Mouse (Mus musculus) G1E (cell line): Measurements from ENCODE around the gene Cdsn. TPM values are rescaled to one million over a fixed set of nuclear protein-coding genes. Genes with fewer than 3 reads are reported as not detected.

ENCODE experiments used
- ATAC-seq: 2 replicates; pipeline ENCODE4 v1.8.0; 2016; ENCODE audit warnings: mild to moderate bottlenecking; ENCODE audit not compliant: insufficient number of reproducible peaks, poor library complexity, low FRiP score, severe bottlenecking; ENCODE audit errors: extremely low read depth
- DNase-seq: peaks from one replicate; pipeline ENCODE4 v3.0.0; 2012; ENCODE audit warnings: low spot score
- H3K27me3 ChIP-seq: 2 replicates; pipeline ENCODE4 v1.6.1; 2012; ENCODE audit warnings: mild to moderate bottlenecking, low read length, inconsistent platforms; ENCODE audit not compliant: insufficient read depth
- H3K36me3 ChIP-seq: replicated peaks from 2 replicates; pipeline ENCODE3; 2012; ENCODE audit warnings: mild to moderate bottlenecking, inconsistent platforms
- H3K4me1 ChIP-seq: 2 replicates; pipeline ENCODE4 v1.6.1; 2012; ENCODE audit warnings: low read depth, low read length, inconsistent platforms, mixed read lengths; ENCODE audit not compliant: insufficient read depth
- H3K4me3 ChIP-seq: 2 replicates; pipeline ENCODE4 v1.5.1; 2012; ENCODE audit warnings: low read depth, mild to moderate bottlenecking, inconsistent platforms, low read length, moderate library complexity, mixed read lengths
- H3K9me3 ChIP-seq: replicated peaks from 2 replicates; pipeline ENCODE4 v1.6.1; 2012; ENCODE audit warnings: inconsistent platforms
- CTCF ChIP-seq: IDR thresholded peaks from 2 replicates; pipeline ENCODE4 v1.5.1; 2012; ENCODE audit warnings: low read depth, low read length, inconsistent platforms, mixed read lengths
- GATA1 ChIP-seq: IDR thresholded peaks from 2 replicates; pipeline ENCODE4 v1.6.1; 2012; ENCODE audit warnings: borderline replicate concordance, low read length, inconsistent platforms, mixed read lengths
- GATA2 ChIP-seq: IDR thresholded peaks from 2 replicates; pipeline ENCODE4 v1.6.1; 2012; ENCODE audit warnings: low read depth, low read length, inconsistent platforms, borderline replicate concordance
- POLR2AphosphoS5 ChIP-seq: IDR thresholded peaks from 2 replicates; pipeline ENCODE4 v1.6.1; 2012; ENCODE audit warnings: low read depth, low read length, inconsistent platforms; ENCODE audit not compliant: insufficient replicate concordance
- TAL1 ChIP-seq: conservative IDR thresholded peaks from 2 replicates; pipeline ENCODE4 v1.6.1; 2012; ENCODE audit warnings: low read depth, low read length, inconsistent platforms, mixed read lengths
- polyA plus RNA-seq: library from polyadenylated mRNA; stranded (reverse); fragments of >175 nt; gene quantifications from 2 replicates; pipeline ENCODE4 v1.2.3, GENCODE M21; 2012
- total RNA-seq, 2 experiments: library from RNA; stranded (forward) in 1 of 2; stranded (reverse) in 1 of 2; fragments of 200-1000 nt in 1 of 2; fragments of >200 nt in 1 of 2; fragmentation: Nextera tagmentation in 1 of 2; gene quantifications; 2 replicates each; pipeline ENCODE4 v1.2.3; 2014 to 2017

Cdsn gene
- total RNA-seq (2014; fragmentation: Nextera tagmentation) (not detected in 2 replicates), total RNA-seq (2017) (not detected in 2 replicates), polyA plus RNA-seq (not detected in 2 replicates)

DNA sequence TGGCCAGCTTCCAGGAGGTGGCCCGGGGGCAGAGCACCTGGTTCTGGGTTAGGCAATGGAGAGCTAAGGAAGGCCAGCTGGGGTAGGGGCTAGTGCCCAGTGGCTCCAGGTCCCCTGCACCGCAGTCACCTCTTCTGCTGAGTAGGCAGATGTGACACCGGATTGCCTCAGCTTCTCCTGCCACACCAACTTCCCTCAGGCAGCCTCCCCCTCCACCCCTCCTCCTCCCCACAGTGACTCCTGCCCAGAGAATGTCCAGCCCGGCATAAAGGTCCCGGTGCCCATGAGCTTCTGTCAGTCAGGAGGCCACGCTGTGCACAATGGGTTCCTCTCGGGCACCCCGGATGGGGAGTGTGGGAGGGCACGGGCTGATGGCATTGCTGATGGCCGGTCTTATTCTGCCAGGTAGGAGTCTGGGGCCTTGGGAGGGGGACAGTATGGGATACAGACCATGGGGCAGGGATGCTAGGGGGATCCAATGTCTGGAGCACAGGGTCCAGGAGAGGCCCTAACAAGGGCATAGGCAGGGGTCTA, at the start of gene Cdsn:
TSS of gene Cdsn (plus strand) at position 248 of the 534 bp plus-strand sequence.
- H3K4me1 ChIP-seq, result no peaks in the 10 kb centered on the region
- no peaks in the 10 kb centered on the region for H3K36me3 ChIP-seq
- DNase-seq (no peak), ATAC-seq (no peak)
- 0 out of 2 replicates have a peak, but pooled peaks cover 3% of the 10 kb centered on the region for H3K9me3 ChIP-seq
- no peak for TF ChIP-seq GATA2
- TF ChIP-seq GATA1, result no peak
- no peak for TF ChIP-seq TAL1
- TF ChIP-seq CTCF, result no peak
- no peak for TF ChIP-seq POLR2AphosphoS5
- H3K4me3 ChIP-seq, result no peak within 1 kb of the TSS
- H3K27me3 ChIP-seq, result peaks cover 7% of the 10 kb centered on the region; the same call in 1 of the 2 replicates

DNA sequence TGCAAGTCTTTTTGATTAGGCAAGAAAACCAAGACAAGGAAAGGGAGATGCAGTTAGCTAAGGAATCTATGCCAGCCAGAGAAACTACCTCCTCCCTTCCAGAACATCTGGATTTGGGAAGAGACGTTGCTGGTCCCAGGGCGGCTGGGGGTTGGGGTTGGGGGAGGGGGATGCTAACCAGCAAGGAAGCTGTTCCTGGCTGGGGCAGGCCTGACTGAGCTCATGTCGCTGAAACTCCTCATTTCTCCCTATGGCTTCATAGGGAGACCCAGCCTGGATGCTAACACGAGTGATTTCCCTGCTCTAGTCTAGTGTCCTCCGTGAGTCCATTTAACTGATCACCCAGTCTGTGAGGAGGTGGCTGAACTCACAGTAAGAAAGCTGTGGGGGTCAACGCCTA, 49.7 kb upstream of the Cdsn start:
- no peak overlapping the region for H3K4me3 ChIP-seq
- H3K36me3 ChIP-seq, result no peaks in the 10 kb centered on the region
- ATAC-seq, result no peak
- peaks cover 43% of the 10 kb centered on the region for H3K27me3 ChIP-seq
- no peak for DNase-seq
- no peaks in the 10 kb centered on the region for H3K9me3 ChIP-seq
- TF ChIP-seq POLR2AphosphoS5 (no peak), CTCF (no peak), TAL1 (no peak), GATA1 (no peak), GATA2 (no peak)
- no peaks in the 10 kb centered on the region; the same call in 1 of the 2 replicates for H3K4me1 ChIP-seq

DNA sequence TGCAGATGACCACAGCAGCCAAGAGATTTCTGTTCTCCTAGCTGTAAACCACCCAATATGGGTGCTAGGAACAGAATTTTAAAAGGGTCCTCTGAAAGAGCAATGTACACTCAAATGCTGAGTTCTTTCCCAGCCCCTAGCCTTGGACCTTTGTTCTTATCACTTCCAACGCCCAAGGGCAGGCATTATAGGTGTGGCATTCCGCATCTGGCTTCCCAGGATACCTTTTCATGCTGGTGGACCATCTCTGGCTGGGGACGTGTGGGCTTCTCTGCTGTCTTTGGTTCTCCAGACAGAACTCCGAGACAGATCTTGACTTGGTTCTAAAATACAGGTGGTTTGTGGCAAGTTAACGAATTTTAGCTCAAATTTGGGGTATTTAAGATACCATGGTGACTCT, 49.2 kb upstream of the Cdsn start:
- no peak overlapping the region for H3K4me3 ChIP-seq
- peaks cover 46% of the 10 kb centered on the region for H3K27me3 ChIP-seq
- no peak for DNase-seq
- no peak for ATAC-seq
- no peaks in the 10 kb centered on the region for H3K36me3 ChIP-seq
- TF ChIP-seq GATA1, result no peak
- TF ChIP-seq GATA2, result no peak
- H3K9me3 ChIP-seq, result no peaks in the 10 kb centered on the region
- H3K4me1 ChIP-seq, result no peaks in the 10 kb centered on the region; the same call in 1 of the 2 replicates

DNA sequence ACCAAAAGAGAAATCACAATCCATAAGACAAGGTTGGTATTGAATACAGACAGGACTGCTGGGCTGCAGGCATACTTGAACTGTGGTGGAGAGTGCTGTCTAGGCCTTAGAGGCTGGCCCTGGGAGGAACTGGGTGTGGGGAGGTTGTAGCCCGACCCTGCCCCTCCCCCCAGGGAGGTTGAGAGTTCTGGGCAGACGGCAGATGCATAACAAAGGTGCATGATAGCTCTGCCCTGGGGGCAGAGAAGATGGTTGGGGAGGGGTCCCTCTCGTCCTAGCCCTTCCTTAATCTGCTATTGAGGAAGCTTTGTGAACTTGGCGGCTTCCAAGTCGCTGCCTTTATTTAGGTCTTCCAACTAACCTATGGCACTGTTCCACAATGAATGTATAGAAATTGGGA, 48.1 kb upstream of the Cdsn start:
- H3K4me1 ChIP-seq, result peaks cover 3% of the 10 kb centered on the region; the same call in 1 of the 2 replicates
- peaks cover 54% of the 10 kb centered on the region for H3K27me3 ChIP-seq
- ATAC-seq (no peak), DNase-seq (no peak)
- no peak overlapping the region for H3K4me3 ChIP-seq
- H3K36me3 ChIP-seq, result no peaks in the 10 kb centered on the region
- TF ChIP-seq POLR2AphosphoS5 (no peak), GATA1 (no peak), GATA2 (no peak), CTCF (no peak), TAL1 (no peak)
- H3K9me3 ChIP-seq, result no peaks in the 10 kb centered on the region

DNA sequence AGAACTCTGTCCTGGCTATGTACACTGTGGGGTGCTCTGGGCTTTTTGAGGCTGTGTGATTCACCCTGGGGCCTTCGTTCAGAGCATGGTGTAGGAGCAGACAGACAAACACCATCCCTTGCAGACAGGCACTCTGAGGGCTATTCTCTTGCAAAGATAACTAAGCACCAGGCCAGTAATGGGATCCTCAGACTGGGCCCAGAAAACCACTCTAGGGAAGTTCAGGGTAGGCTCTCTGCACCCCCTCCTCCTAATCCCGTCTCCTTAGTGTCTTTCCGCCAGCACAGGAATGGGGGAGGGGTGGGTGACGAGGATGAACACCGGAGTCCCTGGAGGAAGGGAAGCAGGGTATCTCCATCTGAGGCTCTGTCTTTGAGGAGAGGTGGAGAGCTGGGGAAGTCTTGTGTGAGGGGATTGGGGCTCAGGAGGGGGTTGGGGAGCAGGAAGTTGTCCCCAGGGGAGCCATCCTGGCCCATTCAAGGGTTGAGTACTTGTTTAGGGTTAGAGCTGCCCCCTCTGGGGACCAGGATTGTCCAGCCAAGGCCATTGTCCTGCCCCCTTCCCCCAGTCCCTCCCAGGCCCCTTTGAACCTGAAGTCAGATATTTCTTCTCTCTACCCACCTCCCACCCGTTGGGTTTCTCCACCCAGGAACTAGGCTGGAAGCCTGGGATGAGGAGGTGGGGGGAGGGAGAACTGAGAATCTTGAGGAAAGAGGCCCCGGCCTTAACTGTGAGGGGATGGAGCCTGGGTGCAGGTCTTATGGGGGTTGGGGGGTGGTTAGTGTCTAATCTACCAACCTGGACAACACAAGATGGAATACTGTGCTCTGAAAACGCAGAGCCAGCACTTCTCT, 47.1 kb upstream of the Cdsn start:
- H3K27me3 ChIP-seq, result peaks cover 61% of the 10 kb centered on the region
- H3K4me3 ChIP-seq, result no peak overlapping the region
- no peak for TF ChIP-seq POLR2AphosphoS5
- no peak for TF ChIP-seq TAL1
- TF ChIP-seq CTCF, result no peak
- H3K9me3 ChIP-seq, result no peaks in the 10 kb centered on the region
- peaks cover 3% of the 10 kb centered on the region; the same call in 1 of the 2 replicates for H3K4me1 ChIP-seq
- no peak for ATAC-seq
- no peak for DNase-seq
- no peaks in the 10 kb centered on the region for H3K36me3 ChIP-seq

DNA sequence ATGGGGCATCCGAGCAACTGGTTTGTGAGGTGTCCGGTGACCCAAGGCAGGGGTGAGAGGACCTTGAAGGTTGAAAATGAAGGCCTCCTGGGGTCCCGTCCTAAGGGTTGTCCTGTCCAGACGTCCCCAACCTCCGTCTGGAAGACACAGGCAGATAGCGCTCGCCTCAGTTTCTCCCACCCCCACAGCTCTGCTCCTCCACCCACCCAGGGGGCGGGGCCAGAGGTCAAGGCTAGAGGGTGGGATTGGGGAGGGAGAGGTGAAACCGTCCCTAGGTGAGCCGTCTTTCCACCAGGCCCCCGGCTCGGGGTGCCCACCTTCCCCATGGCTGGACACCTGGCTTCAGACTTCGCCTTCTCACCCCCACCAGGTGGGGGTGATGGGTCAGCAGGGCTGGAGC, 46.2 kb upstream of the Cdsn start, which contains the start of gene Pou5f1:
TSS of gene Pou5f1 (plus strand) at position 243 of the 400 bp plus-strand sequence.
- Histone ChIP-seq H3K27me3 (peaks cover 61% of the 10 kb centered on the region), H3K9me3 (no peaks in the 10 kb centered on the region), H3K4me1 (peaks cover 3% of the 10 kb centered on the region; the same call in 1 of the 2 replicates), H3K36me3 (no peaks in the 10 kb centered on the region), H3K4me3 (no peak within 1 kb of the TSS)
- DNase-seq (no peak), ATAC-seq (no peak)
- no peak for TF ChIP-seq GATA2
- no peak for TF ChIP-seq CTCF
- TF ChIP-seq POLR2AphosphoS5, result no peak
- TF ChIP-seq TAL1, result no peak
- TF ChIP-seq GATA1, result no peak
